Mouse (Mus musculus) layer of hippocampus, postnatal 14 days (tissue): ENCODE results near the gene Bcl11a. TPM values are rescaled to one million over a fixed set of nuclear protein-coding genes. Genes with fewer than 3 reads are reported as not detected.

Experiments
- DNase-seq, 2 experiments: peaks; one replicate each; pipeline ENCODE4 v3.0.0; 2021 to 2022; ENCODE audit warnings: low spot score in 2 of 2, mixed read lengths in 1 of 2
- long read RNA-seq, 2 experiments: library from polyadenylated mRNA; stranded (forward); transcript quantifications; one replicate each; pipeline ENCODE4 v2.0.0; 2021
- total RNA-seq, 2 experiments: library from RNA; stranded (reverse); gene quantifications; 2 replicates each; pipeline ENCODE4 v1.2.3; 2021

Gene Bcl11a
- 100 to 1,000 TPM; 125 to 127 TPM for total RNA-seq
- long read RNA-seq, experiment 1, transcript Bcl11a-201 (5 exons, 3,061 nt), result minor isoform, 6 of 57 reads
- long read RNA-seq, experiment 1, transcript Bcl11a-204 (5 exons, 1,505 nt), result minor isoform, 7 of 57 reads
- long read RNA-seq, experiment 1, transcript Bcl11a-203 (5 exons, 2,329 nt), result major isoform, 25 of 57 reads
- long read RNA-seq, experiment 1, partial matches to known transcripts, result 6 of 57 reads
- long read RNA-seq, experiment 1, other reads (novel, unspliced or antisense), result 13 of 57 reads
- long read RNA-seq, experiment 2, full-length matches to known transcripts, result 60 of 82 reads
- long read RNA-seq, experiment 2, partial matches to known transcripts, result 7 of 82 reads
- long read RNA-seq, experiment 2, other reads (novel, unspliced or antisense), result 15 of 82 reads

- peak in 1 of 2 experiments; percentile 63 for DNase-seq
Measured at GRCm38 (mm10) chr11:24077795-24078705, at the start of gene Bcl11a. Bcl11a (plus strand) TSS chr11:24078056.

GRCm38 (mm10) chr11:24044025-24044424 lies 33.8 kb upstream of the Bcl11a start:
- no peak for DNase-seq

- DNase-seq, result peak; percentile 85 to 86
Measured at GRCm38 (mm10) chr11:24049226-24050031, 28.4 kb upstream of the Bcl11a start.

GRCm38 (mm10) chr11:24050032-24050757 lies 27.7 kb upstream of the Bcl11a start:
- DNase-seq, result no peak

GRCm38 (mm10) chr11:24052882-24053281 lies 25.0 kb upstream of the Bcl11a start:
- no peak for DNase-seq

GRCm38 (mm10) chr11:24059137-24059536 lies 18.7 kb upstream of the Bcl11a start:
- DNase-seq, result no peak

GRCm38 (mm10) chr11:24060428-24060827 lies 17.4 kb upstream of the Bcl11a start:
- no peak for DNase-seq

- DNase-seq, result no peak
Measured at GRCm38 (mm10) chr11:24061819-24062218, 16.0 kb upstream of the Bcl11a start.

DNA sequence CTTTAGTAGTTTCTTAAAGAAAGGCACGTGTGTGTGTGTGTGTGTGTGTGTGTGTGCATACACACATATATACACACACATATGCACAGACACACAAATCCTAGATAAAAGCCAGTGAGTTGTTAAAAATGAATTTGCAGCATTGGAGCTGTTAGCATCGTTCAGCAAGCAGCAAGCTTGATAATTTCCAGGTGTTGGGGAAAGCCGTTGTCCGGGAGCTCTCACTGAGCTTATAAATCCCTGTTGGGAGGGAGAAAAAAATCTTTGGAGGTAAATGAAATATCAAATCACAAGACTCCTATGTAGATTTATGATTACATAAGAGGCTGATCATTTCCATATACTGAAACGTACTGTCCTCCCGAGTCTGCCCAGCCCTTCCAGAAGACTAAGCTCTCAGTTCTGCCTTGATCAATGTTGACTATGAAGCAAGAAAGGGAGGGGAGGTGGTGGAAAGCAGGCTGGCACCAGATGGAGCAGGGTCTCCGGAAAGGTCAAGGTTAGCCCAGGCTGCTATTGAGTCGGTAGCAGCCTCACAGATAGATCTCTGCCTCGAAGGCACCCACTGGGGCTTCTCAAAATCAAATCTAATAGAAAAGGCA lies 15.3 kb upstream of the Bcl11a start:
- no peak for DNase-seq

DNA sequence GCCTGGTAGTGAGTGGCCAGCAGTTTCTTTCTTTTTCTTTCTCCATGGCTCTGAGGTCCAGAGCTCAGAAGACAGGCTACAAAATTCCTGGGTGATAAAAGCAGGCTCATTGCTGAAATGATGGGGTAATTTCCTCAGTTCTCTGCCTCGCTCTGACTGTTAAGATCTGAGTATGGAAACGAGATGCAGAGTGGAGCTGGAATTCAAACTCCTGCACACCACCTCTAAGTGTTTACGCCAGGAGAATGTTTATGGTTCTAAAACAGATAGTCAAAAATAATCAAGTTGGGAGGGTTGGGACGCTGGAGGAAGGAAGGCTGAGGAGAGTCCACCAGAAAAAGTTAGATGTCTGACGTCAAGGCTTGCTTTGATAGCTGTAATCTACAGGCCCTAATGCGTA lies 13.6 kb upstream of the Bcl11a start:
- DNase-seq, result peak in 1 of 2 experiments; percentile 10

DNA sequence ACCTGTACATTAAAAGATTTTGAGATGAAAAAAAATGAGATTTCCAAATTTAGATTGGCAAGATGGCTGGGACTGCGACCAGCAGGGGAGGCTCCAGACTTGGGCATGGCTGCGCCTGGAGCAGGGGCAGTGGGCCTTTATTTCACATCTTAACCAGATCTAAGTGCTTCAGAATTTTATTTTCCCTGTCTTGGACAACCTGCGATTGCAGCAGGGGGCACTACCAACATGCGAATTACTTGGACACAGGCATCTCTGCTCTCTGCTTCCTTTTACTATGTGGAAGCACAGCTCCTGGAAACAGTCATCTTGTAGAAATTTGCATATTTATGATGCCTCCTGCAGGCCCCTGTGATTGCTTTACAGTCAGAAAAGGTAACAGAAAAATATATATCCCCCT lies 12.5 kb upstream of the Bcl11a start:
- DNase-seq, result peak in 1 of 2 experiments; percentile 10

GRCm38 (mm10) chr11:24074021-24074591 lies 3.8 kb upstream of the Bcl11a start:
- DNase-seq, result no peak

GRCm38 (mm10) chr11:24074634-24075104 lies 3.2 kb upstream of the Bcl11a start, which contains the start of gene A830031A19Rik:
A830031A19Rik (minus strand) TSS chr11:24075054.
- peak in 1 of 2 experiments; percentile 35 for DNase-seq

DNA sequence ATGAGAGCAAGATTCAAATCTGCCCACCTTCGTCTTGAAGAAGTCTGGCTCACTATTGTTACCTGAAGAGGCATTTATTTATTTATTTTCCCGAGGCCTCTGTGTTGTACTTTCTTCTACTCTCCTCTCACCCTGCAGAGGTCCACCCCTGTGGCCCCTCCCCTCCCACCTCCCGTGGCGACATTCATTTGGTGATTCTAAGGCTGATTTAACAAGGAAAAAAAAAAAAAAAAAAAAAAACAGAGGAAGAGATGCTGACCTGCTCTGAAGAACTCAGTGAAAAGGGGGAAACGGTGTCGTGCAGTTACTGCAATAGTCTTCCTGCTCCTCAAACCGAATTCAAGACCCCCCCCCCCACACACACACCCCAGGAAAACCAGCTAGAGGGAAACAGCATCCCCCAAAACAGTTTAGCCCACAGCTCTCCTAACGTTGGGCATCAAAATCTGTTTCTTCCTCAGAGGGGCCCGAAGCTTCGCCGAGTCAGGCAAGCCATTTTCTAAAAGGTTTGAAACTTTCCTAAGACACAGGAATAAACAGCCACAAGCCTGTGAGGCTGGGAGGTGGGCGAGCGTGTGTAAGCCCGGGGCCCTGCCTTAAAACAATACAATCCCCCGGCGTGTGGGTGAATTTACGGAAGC lies 2.2 kb upstream of the Bcl11a start:
- DNase-seq, result no peak

DNA sequence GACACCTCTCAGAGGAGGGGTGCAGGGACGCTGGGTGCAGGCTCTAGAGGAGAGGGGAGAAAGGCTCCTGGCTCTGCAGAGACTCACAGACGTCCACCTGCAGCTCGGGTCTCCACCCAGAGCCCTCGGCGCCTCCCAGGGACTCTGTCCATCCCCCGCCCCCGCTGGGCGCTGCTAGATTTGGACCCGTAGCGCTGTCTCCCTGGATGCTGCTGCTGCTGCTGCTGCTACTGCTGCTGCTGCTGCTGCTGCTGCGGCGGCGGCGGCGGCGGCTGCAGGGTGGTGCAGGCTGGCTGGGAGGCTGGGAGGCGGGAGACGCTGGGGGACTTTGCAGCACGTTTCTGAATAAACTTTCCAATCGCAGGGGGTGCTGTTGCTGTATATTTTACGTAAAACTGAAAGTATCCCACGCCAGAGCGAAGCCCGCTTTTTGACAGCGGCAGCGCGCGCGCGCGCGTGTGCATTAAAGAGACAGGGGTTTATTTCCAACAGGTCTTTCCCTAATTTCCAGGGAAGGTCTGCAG lies 1.7 kb upstream of the Bcl11a start:
- peak; percentile 72 to 90 for DNase-seq

- DNase-seq, result peak in 1 of 2 experiments; percentile 42
Measured at GRCm38 (mm10) chr11:24076821-24077730, 780 bp upstream of the Bcl11a start.

- peak in 1 of 2 experiments; percentile 15 for DNase-seq
Measured at GRCm38 (mm10) chr11:24078706-24079316, 955 bp downstream of the Bcl11a start.
